Mouse (Mus musculus): ENCODE data around the gene Pbx4. TPM values are rescaled to one million over a fixed set of nuclear protein-coding genes. Genes with fewer than 3 reads are reported as not detected.

The Pbx4 gene
- total RNA-seq, 1 experiment = 5.2 TPM

DNA sequence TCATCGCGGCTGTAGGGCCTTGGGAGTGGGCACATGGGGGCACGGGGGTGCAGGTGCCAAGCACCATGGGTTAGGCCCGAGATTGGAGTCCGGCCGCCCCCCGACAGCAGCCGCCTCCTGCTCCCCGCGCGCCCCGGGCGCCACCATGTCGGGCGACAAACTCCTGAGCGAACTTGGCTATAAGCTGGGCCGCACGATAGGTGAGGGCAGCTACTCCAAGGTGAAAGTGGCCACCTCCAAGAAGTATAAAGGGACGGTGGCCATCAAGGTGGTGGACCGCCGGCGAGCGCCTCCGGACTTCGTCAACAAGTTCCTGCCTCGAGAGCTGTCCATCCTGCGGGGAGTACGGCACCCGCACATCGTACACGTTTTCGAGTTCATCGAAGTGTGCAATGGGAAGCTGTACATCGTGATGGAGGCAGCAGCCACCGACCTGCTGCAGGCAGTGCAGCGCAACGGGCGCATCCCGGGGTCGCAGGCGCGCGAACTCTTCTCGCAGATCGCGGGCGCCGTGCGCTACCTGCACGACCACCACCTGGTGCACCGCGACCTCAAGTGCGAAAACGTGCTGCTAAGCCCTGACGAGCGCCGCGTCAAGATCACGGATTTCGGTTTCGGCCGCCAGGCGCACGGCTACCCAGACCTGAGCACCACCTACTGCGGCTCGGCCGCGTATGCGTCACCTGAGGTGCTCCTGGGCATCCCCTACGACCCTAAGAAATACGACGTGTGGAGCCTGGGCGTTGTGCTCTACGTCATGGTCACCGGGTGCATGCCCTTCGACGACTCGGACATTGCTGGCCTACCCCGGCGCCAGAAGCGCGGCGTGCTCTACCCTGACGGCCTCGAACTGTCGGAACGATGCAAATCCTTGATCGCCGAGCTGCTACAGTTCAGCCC, 70.1 kb downstream of the Pbx4 start, which contains the start of the genes Tssk6, Ndufa13 and Yjefn3:
Gene Tssk6 (plus strand): TSS at position 22 of the 900 bp plus-strand sequence.
Gene Ndufa13 (minus strand): TSS at position 396 of the 900 bp plus-strand sequence.
Gene Yjefn3 (minus strand): TSS at position 550 of the 900 bp plus-strand sequence.
- H3K9ac ChIP-seq (ENCODE audit: insufficient read depth, low read depth, low read length, poor library complexity, severe bottlenecking) = peak within 1 kb of the TSS; percentile 92
- H3K4me3 ChIP-seq (ENCODE audit: insufficient read depth in 1 of 2, low read depth in 1 of 2, low read length in 2 of 2, poor library complexity in 1 of 2, severe bottlenecking in 1 of 2) = peak within 1 kb of the TSS; percentile 72 to 87
- H3K27ac ChIP-seq (ENCODE audit: insufficient read depth, low read depth, low read length, poor library complexity, severe bottlenecking) = peak within 1 kb of the TSS; percentile 64
- no peaks in the 10 kb centered on the region for H3K9me3 ChIP-seq (ENCODE audit: control insufficient read depth, insufficient read depth, low read depth, low read length)
- H3K4me1 ChIP-seq (ENCODE audit: control insufficient read depth in 2 of 2, insufficient read depth in 2 of 2, low read length in 2 of 2, poor library complexity in 1 of 2) = peaks cover 0 to 16% of the 10 kb centered on the region in 2 experiments; a peak in 2 of 4 replicates
- DNase-seq (ENCODE audit: low read depth, low spot score) = no peak
- in situ Hi-C loops (cut with MboI; ENCODE audit: low sequenced_read_pairs in 2 of 2, unreplicated experiment in 2 of 2) = no loop called here
- H3K36me3 ChIP-seq (ENCODE audit: control insufficient read depth, insufficient read depth, low read length, poor library complexity, severe bottlenecking) = peaks cover 5% of the 10 kb centered on the region
- no peak for TF ChIP-seq HCFC1 (IDR thresholded peaks at IDR 0.05; ENCODE audit: borderline replicate concordance, insufficient read depth, low read length)
- no peak for TF ChIP-seq ZC3H11A (IDR thresholded peaks at IDR 0.05; ENCODE audit: borderline replicate concordance, low read depth, low read length)
- TF ChIP-seq CHD2 (IDR thresholded peaks at IDR 0.05; ENCODE audit: low read depth, low read length) = no peak
- TF ChIP-seq ZNF384 (IDR thresholded peaks at IDR 0.05; ENCODE audit: low read depth, low read length) = no peak
- TF ChIP-seq MAFK (IDR thresholded peaks at IDR 0.05; ENCODE audit: insufficient read depth, low read depth, low read length) = no peak

GRCm38 (mm10) chr8:69903063-69903542, 70.8 kb downstream of the Pbx4 start:
- peak; percentile 100 for DNase-seq (ENCODE audit: low read depth, low spot score)
- TF ChIP-seq HCFC1 (IDR thresholded peaks at IDR 0.05; ENCODE audit: borderline replicate concordance, insufficient read depth, low read length) (no peak), ZC3H11A (IDR thresholded peaks at IDR 0.05; ENCODE audit: borderline replicate concordance, low read depth, low read length) (no peak), ZNF384 (IDR thresholded peaks at IDR 0.05; ENCODE audit: low read depth, low read length) (no peak), MAFK (IDR thresholded peaks at IDR 0.05; ENCODE audit: insufficient read depth, low read depth, low read length) (no peak), CHD2 (IDR thresholded peaks at IDR 0.05; ENCODE audit: low read depth, low read length) (no peak)
- Histone ChIP-seq H3K4me3 (ENCODE audit: insufficient read depth in 1 of 2, low read depth in 1 of 2, low read length in 2 of 2, poor library complexity in 1 of 2, severe bottlenecking in 1 of 2) (peak overlapping the region; percentile 65 to 67), H3K36me3 (ENCODE audit: control insufficient read depth, insufficient read depth, low read length, poor library complexity, severe bottlenecking) (peaks cover 4% of the 10 kb centered on the region), H3K9ac (ENCODE audit: insufficient read depth, low read depth, low read length, poor library complexity, severe bottlenecking) (peak overlapping the region; percentile 92), H3K27ac (ENCODE audit: insufficient read depth, low read depth, low read length, poor library complexity, severe bottlenecking) (peak overlapping the region; percentile 64), H3K9me3 (ENCODE audit: control insufficient read depth, insufficient read depth, low read depth, low read length) (no peaks in the 10 kb centered on the region), H3K4me1 (ENCODE audit: control insufficient read depth in 2 of 2, insufficient read depth in 2 of 2, low read length in 2 of 2, poor library complexity in 1 of 2) (peaks cover 0 to 15% of the 10 kb centered on the region in 2 experiments; a peak in 2 of 4 replicates)
- in situ Hi-C loops (cut with MboI; ENCODE audit: low sequenced_read_pairs in 2 of 2, unreplicated experiment in 2 of 2) = no loop called here

DNA sequence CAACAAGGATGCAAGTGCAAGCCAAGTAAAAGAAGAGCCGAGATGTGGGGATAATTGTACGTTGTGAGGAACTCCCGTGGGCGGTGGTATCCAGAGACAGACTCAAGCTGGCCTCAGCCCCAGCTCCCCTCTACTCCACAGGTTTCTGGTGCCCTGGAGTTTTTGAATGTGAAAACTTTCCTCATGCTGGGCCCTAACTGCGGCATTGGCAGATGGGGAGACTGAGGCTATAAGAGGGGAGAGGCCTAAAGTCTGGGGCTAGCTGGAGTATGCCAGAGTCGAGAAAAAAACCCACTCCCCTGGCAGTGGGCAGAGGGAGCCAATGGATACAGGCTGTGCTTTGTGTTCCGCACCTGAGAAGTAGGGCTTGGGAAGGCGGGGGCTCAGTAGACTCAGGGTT, 71.8 kb downstream of the Pbx4 start:
- no peak overlapping the region for H3K4me3 ChIP-seq (ENCODE audit: insufficient read depth in 1 of 2, low read depth in 1 of 2, low read length in 2 of 2, poor library complexity in 1 of 2, severe bottlenecking in 1 of 2)
- TF ChIP-seq HCFC1 (IDR thresholded peaks at IDR 0.05; ENCODE audit: borderline replicate concordance, insufficient read depth, low read length) (no peak), MAFK (IDR thresholded peaks at IDR 0.05; ENCODE audit: insufficient read depth, low read depth, low read length) (no peak), ZC3H11A (IDR thresholded peaks at IDR 0.05; ENCODE audit: borderline replicate concordance, low read depth, low read length) (no peak), ZNF384 (IDR thresholded peaks at IDR 0.05; ENCODE audit: low read depth, low read length) (no peak), CHD2 (IDR thresholded peaks at IDR 0.05; ENCODE audit: low read depth, low read length) (no peak)
- DNase-seq (ENCODE audit: low read depth, low spot score) = no peak
- no peak overlapping the region for H3K27ac ChIP-seq (ENCODE audit: insufficient read depth, low read depth, low read length, poor library complexity, severe bottlenecking)
- no peaks in the 10 kb centered on the region for H3K9me3 ChIP-seq (ENCODE audit: control insufficient read depth, insufficient read depth, low read depth, low read length)
- H3K36me3 ChIP-seq (ENCODE audit: control insufficient read depth, insufficient read depth, low read length, poor library complexity, severe bottlenecking) = peaks cover 12% of the 10 kb centered on the region
- in situ Hi-C loops (cut with MboI; ENCODE audit: low sequenced_read_pairs in 2 of 2, unreplicated experiment in 2 of 2) = no loop called here
- H3K4me1 ChIP-seq (ENCODE audit: control insufficient read depth in 2 of 2, insufficient read depth in 2 of 2, low read length in 2 of 2, poor library complexity in 1 of 2) = peaks cover 0 to 15% of the 10 kb centered on the region in 2 experiments; a peak in 2 of 4 replicates
- H3K9ac ChIP-seq (ENCODE audit: insufficient read depth, low read depth, low read length, poor library complexity, severe bottlenecking) = peak overlapping the region; percentile 76; the same call in 1 of the 2 replicates

GRCm38 (mm10) chr8:69906260-69906659, 74.0 kb downstream of the Pbx4 start:
- Histone ChIP-seq H3K36me3 (ENCODE audit: control insufficient read depth, insufficient read depth, low read length, poor library complexity, severe bottlenecking) (peaks cover 32% of the 10 kb centered on the region), H3K4me3 (ENCODE audit: insufficient read depth in 1 of 2, low read depth in 1 of 2, low read length in 2 of 2, poor library complexity in 1 of 2, severe bottlenecking in 1 of 2) (no peak overlapping the region), H3K9ac (ENCODE audit: insufficient read depth, low read depth, low read length, poor library complexity, severe bottlenecking) (no peak overlapping the region), H3K9me3 (ENCODE audit: control insufficient read depth, insufficient read depth, low read depth, low read length) (no peaks in the 10 kb centered on the region), H3K27ac (ENCODE audit: insufficient read depth, low read depth, low read length, poor library complexity, severe bottlenecking) (no peak overlapping the region), H3K4me1 (ENCODE audit: control insufficient read depth in 2 of 2, insufficient read depth in 2 of 2, low read length in 2 of 2, poor library complexity in 1 of 2) (peaks cover 0 to 14% of the 10 kb centered on the region in 2 experiments; a peak in 2 of 4 replicates)
- in situ Hi-C loops (cut with MboI; ENCODE audit: low sequenced_read_pairs in 2 of 2, unreplicated experiment in 2 of 2) = no loop called here
- no peak for DNase-seq (ENCODE audit: low read depth, low spot score)
- TF ChIP-seq ZNF384 (IDR thresholded peaks at IDR 0.05; ENCODE audit: low read depth, low read length) = no peak
- no peak for TF ChIP-seq MAFK (IDR thresholded peaks at IDR 0.05; ENCODE audit: insufficient read depth, low read depth, low read length)
- no peak for TF ChIP-seq CHD2 (IDR thresholded peaks at IDR 0.05; ENCODE audit: low read depth, low read length)
- no peak for TF ChIP-seq ZC3H11A (IDR thresholded peaks at IDR 0.05; ENCODE audit: borderline replicate concordance, low read depth, low read length)
- no peak for TF ChIP-seq HCFC1 (IDR thresholded peaks at IDR 0.05; ENCODE audit: borderline replicate concordance, insufficient read depth, low read length)
